Comparison of ENCODE assay signal across 10 mouse cellular contexts in the genomic region with DNA sequence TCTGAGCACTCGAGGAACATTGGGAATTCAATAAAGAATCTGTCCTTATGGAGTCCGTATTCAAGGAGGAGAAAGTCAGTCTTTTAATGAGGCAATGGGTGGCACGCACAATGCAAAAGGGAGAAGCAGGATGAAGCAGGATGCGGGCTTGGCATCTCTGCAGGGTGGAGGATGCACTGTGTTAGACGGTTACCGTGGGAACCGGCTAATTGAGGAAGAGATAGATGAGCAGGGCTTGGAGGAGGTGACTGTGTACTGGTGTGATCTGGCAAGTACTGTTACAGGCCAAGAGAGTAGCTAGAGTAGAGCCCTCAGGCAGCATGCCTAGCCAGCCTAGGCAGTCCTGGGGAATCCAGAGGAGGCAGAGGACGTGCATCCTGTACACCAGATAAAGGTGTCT.
DNase-seq lines count a peak whose midpoint lies in the region; ATAC-seq and TF ChIP-seq lines count a peak whose summit lies in the region.
"Had no signal": no experiment of that assay in that cellular context is flagged by ENCODE, and none has a peak within 500 bp of the region (broad histone marks: within the 10 kb centered on the region; RNA-seq: fewer than 3 reads in every experiment).

No protein-coding gene starts in this region.

- no peaks in the 10 kb centered on the region for H3K9me3 ChIP-seq in forebrain, embryonic 14.5 days (replicated peaks; ENCODE audit: control insufficient read depth, low read length)
- no peaks in the 10 kb centered on the region for H3K9me3 ChIP-seq in neural tube, embryonic 14.5 days (ENCODE audit: control insufficient read depth, low read length)
- H3K9me3 ChIP-seq in heart, embryonic 10.5 days = no peaks in the 10 kb centered on the region
- H3K9me3 ChIP-seq: kidney, embryonic 15.5 days; lung, embryonic 15.5 days had no signal

- no peak overlapping the region for H3K4me2 ChIP-seq in forebrain, embryonic 14.5 days (ENCODE audit: low read length)
- no peak overlapping the region for H3K4me2 ChIP-seq in neural tube, embryonic 14.5 days (ENCODE audit: low read depth, low read length)
- H3K4me2 ChIP-seq: kidney, embryonic 15.5 days; lung, embryonic 15.5 days had no signal

- peak overlapping the region; percentile 11; the same call in 1 of the 2 replicates for H3K27ac ChIP-seq in forebrain, embryonic 14.5 days (ENCODE audit: low read depth, low read length)
- H3K27ac ChIP-seq in layer of hippocampus, adult 2 months = peak overlapping the region; percentile 70
- H3K27ac ChIP-seq in neural tube, embryonic 14.5 days (ENCODE audit: low read depth, low read length) = no peak overlapping the region
- no peak overlapping the region for H3K27ac ChIP-seq in heart, embryonic 10.5 days
- H3K27ac ChIP-seq: kidney, embryonic 15.5 days; lung, embryonic 15.5 days had no signal

- ATAC-seq in forebrain, embryonic 14.5 days = peak; percentile 81; the same call in 1 of the 2 replicates
- peak; percentile 90 for ATAC-seq in neural tube, embryonic 14.5 days (ENCODE audit: low read depth)

- H3K9ac ChIP-seq in forebrain, embryonic 14.5 days (ENCODE audit: low read length) = no peak overlapping the region
- no peak overlapping the region for H3K9ac ChIP-seq in neural tube, embryonic 14.5 days (replicated peaks; ENCODE audit: low read depth, low read length)
- H3K9ac ChIP-seq: kidney, embryonic 15.5 days; lung, embryonic 15.5 days had no signal

- 34% methylated on average over 8 of the region's 8 CpGs for WGBS in forebrain, embryonic 14.5 days
- whole genome bisulfite sequencing in neural tube, embryonic 14.5 days = 31% methylated on average over 8 of the region's 8 CpGs
- 70% methylated on average over 8 of the region's 8 CpGs for WGBS in heart, embryonic 10.5 days

- H3K36me3 ChIP-seq in forebrain, embryonic 14.5 days (ENCODE audit: control insufficient read depth, insufficient read depth, low read length) = no peaks in the 10 kb centered on the region
- H3K36me3 ChIP-seq in neural tube, embryonic 14.5 days (ENCODE audit: control insufficient read depth, insufficient read depth, low read length) = no peaks in the 10 kb centered on the region
- no peaks in the 10 kb centered on the region for H3K36me3 ChIP-seq in heart, embryonic 10.5 days
- H3K36me3 ChIP-seq: kidney, embryonic 15.5 days; lung, embryonic 15.5 days had no signal

- DNase-seq in embryo, embryonic 10.5 days (ENCODE audit: low spot score) = peak; percentile 21
- no peak for DNase-seq in embryo, embryonic 9.5 days (ENCODE audit: extremely low spot score)
- peak; percentile 81 for DNase-seq in forebrain, embryonic 14.5 days (ENCODE audit: low spot score)
- peak; percentile 52 to 70 for DNase-seq in layer of hippocampus, adult 2 months (ENCODE audit: low spot score in 2 of 2)
- DNase-seq in adrenal gland, adult 18-20 months (ENCODE audit: low spot score in 2 of 2) = no peak
- no peak for DNase-seq in heart, embryonic 10.5 days (ENCODE audit: low spot score)
- no peak for DNase-seq in ovary, adult 18-20 months (ENCODE audit: low spot score)

- peaks cover 8% of the 10 kb centered on the region; the same call in 1 of the 2 replicates for H3K4me1 ChIP-seq in forebrain, embryonic 14.5 days (ENCODE audit: control insufficient read depth, insufficient read depth, low read length)
- H3K4me1 ChIP-seq in neural tube, embryonic 14.5 days (ENCODE audit: control insufficient read depth, insufficient read depth, low read length) = no peaks in the 10 kb centered on the region; the same call in 1 of the 2 replicates
- H3K4me1 ChIP-seq in heart, embryonic 10.5 days = no peaks in the 10 kb centered on the region
- H3K4me1 ChIP-seq: kidney, embryonic 15.5 days had no signal

- no peak for TF ChIP-seq CTCF in layer of hippocampus, adult 2 months (conservative IDR thresholded peaks at IDR 0.05)

- no peaks in the 10 kb centered on the region for H3K27me3 ChIP-seq in forebrain, embryonic 14.5 days (replicated peaks; ENCODE audit: control insufficient read depth, insufficient read depth, low read length)
- no peaks in the 10 kb centered on the region for H3K27me3 ChIP-seq in neural tube, embryonic 14.5 days (ENCODE audit: control insufficient read depth, insufficient read depth, low read length)
- no peaks in the 10 kb centered on the region for H3K27me3 ChIP-seq in heart, embryonic 10.5 days (ENCODE audit: insufficient read depth, poor library complexity, severe bottlenecking)
- H3K27me3 ChIP-seq: kidney, embryonic 15.5 days; lung, embryonic 15.5 days had no signal

- H3K4me3 ChIP-seq in forebrain, embryonic 14.5 days (ENCODE audit: low read depth, low read length) = no peak overlapping the region
- H3K4me3 ChIP-seq in layer of hippocampus, adult 2 months = no peak overlapping the region; the same call in 1 of the 2 replicates
- H3K4me3 ChIP-seq in neural tube, embryonic 14.5 days (ENCODE audit: low read depth, low read length) = no peak overlapping the region
- H3K4me3 ChIP-seq in heart, embryonic 10.5 days = no peak overlapping the region
- H3K4me3 ChIP-seq: kidney, embryonic 15.5 days; lung, embryonic 15.5 days had no signal

Comparison
In these comparisons a context has a peak if more than half of its experiments do, and no peak if none do; other contexts are left out.
1. DNase-seq: peak in embryo, embryonic 10.5 days (single experiment), forebrain, embryonic 14.5 days (single experiment) and layer of hippocampus, adult 2 months (2 of 2); none in embryo, embryonic 9.5 days (single experiment), adrenal gland, adult 18-20 months (0 of 2), heart, embryonic 10.5 days (single experiment) and ovary, adult 18-20 months (single experiment).
2. H3K27ac ChIP-seq: peak in forebrain, embryonic 14.5 days (single experiment) and layer of hippocampus, adult 2 months (single experiment); none in neural tube, embryonic 14.5 days (single experiment) and heart, embryonic 10.5 days (single experiment).